Mouse (Mus musculus) hindbrain, embryonic 11.5 days (tissue): ENCODE results near the gene Opcml. TPM values are rescaled to one million over a fixed set of nuclear protein-coding genes. Genes with fewer than 3 reads are reported as not detected.

Source experiments
- ATAC-seq: fragments of 200-750 bp; cut with Nextera tagmentation; 2 replicates; pipeline ENCODE4 v1.8.0; 2017; ENCODE audit warnings: mild to moderate bottlenecking, moderate TSS enrichment, moderate library complexity; ENCODE audit not compliant: low FRiP score
- DNase-seq: peaks from one replicate; pipeline ENCODE4 v3.0.0-alpha.2; 2015; ENCODE audit warnings: low spot score
- H3K27ac ChIP-seq: fragments of 300-500 bp; sonication (generic); 2 replicates; pipeline ENCODE4 v1.5.1; 2014; ENCODE audit warnings: mild to moderate bottlenecking, low read depth, low read length
- H3K27me3 ChIP-seq: fragments of 300-500 bp; sonication (generic); 2 replicates; pipeline ENCODE4 v1.6.1; 2014; ENCODE audit warnings: mild to moderate bottlenecking, low read length, moderate library complexity, mixed read lengths; ENCODE audit not compliant: control insufficient read depth, insufficient read depth
- H3K36me3 ChIP-seq: fragments of 300-500 bp; sonication (generic); 2 replicates; pipeline ENCODE4 v1.6.1; 2014; ENCODE audit warnings: mild to moderate bottlenecking, low read length, moderate library complexity, mixed read lengths; ENCODE audit not compliant: control insufficient read depth, insufficient read depth
- H3K4me1 ChIP-seq: fragments of 300-500 bp; sonication (generic); replicated peaks from 2 replicates; pipeline ENCODE4 v1.6.1; 2014; ENCODE audit warnings: low read length, mixed read lengths; ENCODE audit not compliant: control insufficient read depth, insufficient read depth
- H3K4me2 ChIP-seq: fragments of 300-500 bp; sonication (generic); replicated peaks from 2 replicates; pipeline ENCODE4 v1.6.1; 2014; ENCODE audit warnings: mild to moderate bottlenecking, low read depth, low read length
- H3K4me3 ChIP-seq: fragments of 300-500 bp; sonication (generic); 2 replicates; pipeline ENCODE4 v1.5.1; 2014; ENCODE audit warnings: low read depth, low read length
- H3K9ac ChIP-seq: fragments of 300-500 bp; sonication (generic); 2 replicates; pipeline ENCODE4 v1.6.1; 2014; ENCODE audit warnings: low read depth, low read length
- H3K9me3 ChIP-seq: fragments of 300-500 bp; sonication (generic); 2 replicates; pipeline ENCODE4 v1.6.1; 2016; ENCODE audit warnings: low read length; ENCODE audit not compliant: control insufficient read depth
- WGBS: fragments of 180-500 bp; shearing (Covaris S2); extraction: QIAGEN DNeasy Blood & Tissue Kit; methylation state at CpG from one replicate; pipeline ENCODE4 v1.1.7; 2014; 5-methylcytosine and 5-hydroxymethylcytosine counted together
- polyA plus RNA-seq: library from polyadenylated mRNA; unstranded; fragments of >200 nt; fragmentation: Nextera tagmentation; extraction: Ambion mirVana; gene quantifications from 2 replicates; pipeline ENCODE4 v1.2.1, GENCODE M21; 2014

The Opcml gene
- polyA plus RNA-seq, 1 experiment from 2014 or later: 5.7 TPM

- ATAC-seq: no peak
- H3K9ac ChIP-seq: no peak overlapping the region
- DNase-seq: no peak
- no peaks in the 10 kb centered on the region for H3K36me3 ChIP-seq
- H3K9me3 ChIP-seq: no peaks in the 10 kb centered on the region
- no peak overlapping the region for H3K4me3 ChIP-seq
- H3K4me1 ChIP-seq: no peaks in the 10 kb centered on the region
- 73% methylated on average over 2 of the region's 2 CpGs for WGBS
- H3K27ac ChIP-seq: no peak overlapping the region
- no peaks in the 10 kb centered on the region for H3K27me3 ChIP-seq
- H3K4me2 ChIP-seq: no peak overlapping the region
Observed at GRCm38 (mm10) chr9:28618186-28618892, 827.8 kb downstream of the Opcml start.

GRCm38 (mm10) chr9:28621939-28622338 lies 831.4 kb downstream of the Opcml start:
- 92% methylated on average over 1 of the region's 1 CpGs for WGBS
- Histone ChIP-seq H3K27ac (no peak overlapping the region), H3K9ac (no peak overlapping the region), H3K4me2 (no peak overlapping the region), H3K4me3 (no peak overlapping the region), H3K27me3 (no peaks in the 10 kb centered on the region), H3K36me3 (no peaks in the 10 kb centered on the region), H3K9me3 (no peaks in the 10 kb centered on the region), H3K4me1 (no peaks in the 10 kb centered on the region)
- ATAC-seq: no peak
- DNase-seq: no peak

GRCm38 (mm10) chr9:28624870-28625269 lies 834.3 kb downstream of the Opcml start:
- Histone ChIP-seq H3K9me3 (no peaks in the 10 kb centered on the region), H3K4me1 (no peaks in the 10 kb centered on the region), H3K9ac (no peak overlapping the region), H3K27me3 (no peaks in the 10 kb centered on the region), H3K4me2 (no peak overlapping the region), H3K36me3 (no peaks in the 10 kb centered on the region), H3K27ac (no peak overlapping the region), H3K4me3 (no peak overlapping the region)
- ATAC-seq (no peak), DNase-seq (peak; percentile 14)
- WGBS: 44% methylated on average over 10 of the region's 10 CpGs

- Histone ChIP-seq H3K4me3 (no peak overlapping the region), H3K27me3 (no peaks in the 10 kb centered on the region), H3K36me3 (no peaks in the 10 kb centered on the region), H3K4me2 (no peak overlapping the region), H3K4me1 (peaks cover 3% of the 10 kb centered on the region; the same call in 1 of the 2 replicates), H3K9me3 (no peaks in the 10 kb centered on the region), H3K9ac (no peak overlapping the region), H3K27ac (no peak overlapping the region)
- no peak for DNase-seq
- no peak for ATAC-seq
Observed at GRCm38 (mm10) chr9:28642766-28643165, 852.2 kb downstream of the Opcml start.

GRCm38 (mm10) chr9:28644063-28644462 lies 853.5 kb downstream of the Opcml start:
- Histone ChIP-seq H3K27me3 (no peaks in the 10 kb centered on the region), H3K9ac (no peak overlapping the region), H3K4me2 (no peak overlapping the region), H3K27ac (no peak overlapping the region), H3K9me3 (no peaks in the 10 kb centered on the region), H3K4me1 (peaks cover 3% of the 10 kb centered on the region; the same call in 1 of the 2 replicates), H3K36me3 (no peaks in the 10 kb centered on the region), H3K4me3 (no peak overlapping the region)
- WGBS: 76% methylated on average over 2 of the region's 2 CpGs
- DNase-seq (peak; percentile 5), ATAC-seq (peak; percentile 65; the same call in 1 of the 2 replicates)

GRCm38 (mm10) chr9:28650089-28650488 lies 859.5 kb downstream of the Opcml start:
- H3K36me3 ChIP-seq: no peaks in the 10 kb centered on the region
- H3K4me1 ChIP-seq: no peaks in the 10 kb centered on the region
- H3K4me2 ChIP-seq: no peak overlapping the region
- DNase-seq (no peak), ATAC-seq (no peak)
- H3K4me3 ChIP-seq: no peak overlapping the region
- 75% methylated on average over 4 of the region's 4 CpGs for WGBS
- H3K9me3 ChIP-seq: no peaks in the 10 kb centered on the region
- no peaks in the 10 kb centered on the region for H3K27me3 ChIP-seq
- H3K27ac ChIP-seq: no peak overlapping the region
- no peak overlapping the region for H3K9ac ChIP-seq

GRCm38 (mm10) chr9:28659996-28660395 lies 869.4 kb downstream of the Opcml start:
- no peak for ATAC-seq
- H3K36me3 ChIP-seq: no peaks in the 10 kb centered on the region
- no peak overlapping the region for H3K27ac ChIP-seq
- H3K4me1 ChIP-seq: no peaks in the 10 kb centered on the region
- WGBS: 70% methylated on average over 2 of the region's 2 CpGs
- no peak overlapping the region for H3K4me3 ChIP-seq
- H3K27me3 ChIP-seq: no peaks in the 10 kb centered on the region
- DNase-seq: no peak
- no peak overlapping the region for H3K4me2 ChIP-seq
- no peak overlapping the region for H3K9ac ChIP-seq
- no peaks in the 10 kb centered on the region for H3K9me3 ChIP-seq

GRCm38 (mm10) chr9:28662882-28663281 lies 872.3 kb downstream of the Opcml start:
- ATAC-seq (no peak), DNase-seq (no peak)
- no peaks in the 10 kb centered on the region for H3K36me3 ChIP-seq
- no peak overlapping the region for H3K27ac ChIP-seq
- 86% methylated on average over 3 of the region's 3 CpGs for WGBS
- no peak overlapping the region for H3K4me2 ChIP-seq
- no peak overlapping the region for H3K9ac ChIP-seq
- H3K9me3 ChIP-seq: no peaks in the 10 kb centered on the region
- no peaks in the 10 kb centered on the region for H3K27me3 ChIP-seq
- H3K4me1 ChIP-seq: no peaks in the 10 kb centered on the region
- H3K4me3 ChIP-seq: no peak overlapping the region

- no peak overlapping the region for H3K27ac ChIP-seq
- H3K9me3 ChIP-seq: no peaks in the 10 kb centered on the region
- no peak overlapping the region for H3K9ac ChIP-seq
- no peak for DNase-seq
- no peaks in the 10 kb centered on the region for H3K4me1 ChIP-seq
- 90% methylated on average over 1 of the region's 1 CpGs for WGBS
- H3K27me3 ChIP-seq: no peaks in the 10 kb centered on the region
- no peaks in the 10 kb centered on the region for H3K36me3 ChIP-seq
- no peak overlapping the region for H3K4me2 ChIP-seq
- ATAC-seq: no peak
- H3K4me3 ChIP-seq: no peak overlapping the region
Observed at GRCm38 (mm10) chr9:28680309-28680708, 889.7 kb downstream of the Opcml start.
